Mouse (Mus musculus): ENCODE results near the gene Ptpn5. TPM values are rescaled to one million over a fixed set of nuclear protein-coding genes. Genes with fewer than 3 reads are reported as not detected.

Ptpn5 gene
- polyA plus RNA-seq, 1 experiment from 2014 or later: 162 TPM

DNA sequence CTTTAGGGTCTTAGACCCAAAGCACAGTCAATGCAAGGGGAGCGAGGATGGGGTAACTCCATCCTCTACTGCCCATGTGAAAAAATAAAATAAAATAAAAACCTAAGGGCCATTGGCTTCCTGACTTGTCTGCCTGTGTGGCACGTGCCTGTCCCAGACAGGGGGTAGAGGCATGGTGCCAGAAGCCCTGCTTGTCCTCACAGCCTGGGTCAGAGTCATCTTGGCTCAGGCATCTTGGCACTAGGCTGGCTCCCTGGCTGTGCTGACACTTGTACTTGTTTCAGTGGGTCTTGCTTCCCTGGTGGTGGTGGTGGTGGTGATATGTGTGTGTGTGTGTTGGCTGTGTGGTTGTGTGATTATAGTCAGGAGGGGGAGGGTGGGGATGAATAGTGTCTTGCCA lies 78.8 kb downstream of the Ptpn5 start:
- H3K4me3 ChIP-seq (replicated peaks; ENCODE audit: low read length): no peak overlapping the region
- H3K9ac ChIP-seq: no peak overlapping the region
- WGBS: 78% methylated on average over 2 of the region's 2 CpGs
- H3K27me3 ChIP-seq (ENCODE audit: control insufficient read depth, insufficient read depth, low read length): no peaks in the 10 kb centered on the region
- no peak for ATAC-seq (ENCODE audit: low FRiP score)
- H3K4me2 ChIP-seq (replicated peaks): no peak overlapping the region
- DNase-seq (ENCODE audit: low spot score): no peak
- no peak overlapping the region for H3K27ac ChIP-seq
- peaks cover 8% of the 10 kb centered on the region for H3K36me3 ChIP-seq (replicated peaks; ENCODE audit: control insufficient read depth, insufficient read depth)
- H3K4me1 ChIP-seq (replicated peaks; ENCODE audit: control insufficient read depth, insufficient read depth, low read length): peaks cover 15% of the 10 kb centered on the region; the same call in 1 of the 2 replicates
- H3K9me3 ChIP-seq (ENCODE audit: control insufficient read depth, low read length): no peaks in the 10 kb centered on the region

DNA sequence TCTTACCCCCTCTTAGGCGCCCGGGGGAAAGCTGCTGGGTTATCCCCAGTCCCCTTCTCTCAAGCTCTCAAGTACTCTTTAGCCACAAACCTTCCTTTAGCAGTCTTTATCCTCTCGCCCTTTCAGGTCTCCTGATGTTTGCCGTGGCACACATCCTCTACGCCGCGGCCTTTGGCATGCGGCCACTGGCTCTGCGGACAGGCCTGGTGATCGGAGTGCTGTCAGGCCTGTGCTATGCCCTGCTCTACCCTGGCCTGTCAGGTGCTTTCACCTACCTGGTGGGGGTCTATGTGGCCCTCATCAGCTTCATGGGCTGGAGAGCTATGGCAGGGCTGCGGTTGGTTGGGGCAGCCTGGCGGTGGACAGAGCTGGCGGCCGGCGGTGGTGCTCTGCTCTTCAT lies 80.2 kb downstream of the Ptpn5 start:
- Histone ChIP-seq H3K4me3 (replicated peaks; ENCODE audit: low read length) (no peak overlapping the region), H3K9ac (no peak overlapping the region), H3K27me3 (ENCODE audit: control insufficient read depth, insufficient read depth, low read length) (no peaks in the 10 kb centered on the region), H3K9me3 (ENCODE audit: control insufficient read depth, low read length) (no peaks in the 10 kb centered on the region), H3K4me1 (replicated peaks; ENCODE audit: control insufficient read depth, insufficient read depth, low read length) (peaks cover 15% of the 10 kb centered on the region; the same call in 1 of the 2 replicates), H3K27ac (no peak overlapping the region), H3K4me2 (replicated peaks) (no peak overlapping the region), H3K36me3 (replicated peaks; ENCODE audit: control insufficient read depth, insufficient read depth) (peaks cover 8% of the 10 kb centered on the region)
- 90% methylated on average over 15 of the region's 15 CpGs for WGBS
- ATAC-seq (ENCODE audit: low FRiP score) (no peak), DNase-seq (ENCODE audit: low spot score) (no peak)

DNA sequence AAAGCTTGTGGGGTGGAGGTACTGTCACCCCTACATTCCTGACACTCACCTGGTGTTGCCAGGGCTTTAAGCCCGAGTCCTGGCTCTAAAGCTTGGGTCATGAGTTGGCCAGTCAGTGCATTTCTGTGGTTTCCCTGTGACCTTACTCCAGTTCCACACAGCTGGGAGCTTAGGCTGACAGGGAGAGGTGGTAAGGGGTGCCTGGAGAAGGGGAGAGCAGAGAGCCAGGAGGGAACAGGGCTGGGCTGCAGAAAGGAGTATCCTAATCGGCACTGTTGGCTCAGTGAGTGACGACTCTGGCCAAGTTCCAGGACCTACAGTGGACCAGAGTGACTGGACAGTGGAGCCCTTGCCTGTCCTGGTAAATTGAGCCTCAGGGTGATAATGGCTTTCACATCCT lies 81.2 kb downstream of the Ptpn5 start:
- peaks cover 15% of the 10 kb centered on the region; the same call in 1 of the 2 replicates for H3K4me1 ChIP-seq (replicated peaks; ENCODE audit: control insufficient read depth, insufficient read depth, low read length)
- H3K27me3 ChIP-seq (ENCODE audit: control insufficient read depth, insufficient read depth, low read length): no peaks in the 10 kb centered on the region
- H3K27ac ChIP-seq: 0 out of 2 replicates have a peak overlapping the region, but pooled peaks have one; percentile 61
- no peak for DNase-seq (ENCODE audit: low spot score)
- WGBS: 53% methylated on average over 3 of the region's 3 CpGs
- ATAC-seq (ENCODE audit: low FRiP score): no peak
- H3K4me3 ChIP-seq (replicated peaks; ENCODE audit: low read length): no peak overlapping the region
- no peaks in the 10 kb centered on the region for H3K9me3 ChIP-seq (ENCODE audit: control insufficient read depth, low read length)
- peaks cover 8% of the 10 kb centered on the region for H3K36me3 ChIP-seq (replicated peaks; ENCODE audit: control insufficient read depth, insufficient read depth)
- peak overlapping the region; percentile 29; the same call in 1 of the 2 replicates for H3K9ac ChIP-seq
- H3K4me2 ChIP-seq (replicated peaks): peak overlapping the region; percentile 74

- Histone ChIP-seq H3K4me1 (replicated peaks; ENCODE audit: control insufficient read depth, insufficient read depth, low read length) (peaks cover 15% of the 10 kb centered on the region; the same call in 1 of the 2 replicates), H3K36me3 (replicated peaks; ENCODE audit: control insufficient read depth, insufficient read depth) (peaks cover 8% of the 10 kb centered on the region), H3K9ac (peak overlapping the region; percentile 82), H3K4me3 (replicated peaks; ENCODE audit: low read length) (peak overlapping the region; percentile 74), H3K4me2 (replicated peaks) (peak overlapping the region; percentile 74), H3K27me3 (ENCODE audit: control insufficient read depth, insufficient read depth, low read length) (no peaks in the 10 kb centered on the region), H3K27ac (peak overlapping the region; percentile 92; the same call in 1 of the 2 replicates), H3K9me3 (ENCODE audit: control insufficient read depth, low read length) (no peaks in the 10 kb centered on the region)
- DNase-seq (ENCODE audit: low spot score): no peak
- 28% methylated on average over 1 of the region's 2 CpGs for WGBS
- no peak for ATAC-seq (ENCODE audit: low FRiP score)
These were observed 81.9 kb downstream of the Ptpn5 start for GRCm38 (mm10) chr7:47051404-47052151.

DNA sequence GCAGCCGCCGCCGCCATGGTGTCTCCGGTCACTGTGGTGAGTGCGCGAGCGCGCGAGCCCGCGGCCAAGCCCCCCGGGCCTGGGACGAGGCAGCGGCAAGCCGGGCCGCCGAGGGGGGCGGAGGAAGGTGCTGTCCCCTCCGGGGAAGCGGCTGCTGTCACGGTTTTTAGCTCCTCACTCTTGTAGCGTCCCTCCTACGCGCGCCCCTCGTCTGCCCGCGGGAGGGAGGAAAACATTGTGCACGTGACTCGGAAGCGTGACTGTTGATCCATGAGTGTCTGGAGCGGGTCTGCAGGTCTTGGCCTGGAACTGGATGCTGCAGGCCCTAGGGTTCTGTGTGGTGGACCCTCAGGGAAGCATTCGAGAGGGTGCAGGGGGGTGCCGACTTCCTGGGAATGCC lies 82.7 kb downstream of the Ptpn5 start:
- H3K4me3 ChIP-seq (replicated peaks; ENCODE audit: low read length): peak overlapping the region; percentile 74
- WGBS: under 1% methylated on average over 29 of the region's 34 CpGs
- peak overlapping the region; percentile 74 for H3K4me2 ChIP-seq (replicated peaks)
- peak overlapping the region; percentile 92 for H3K27ac ChIP-seq
- H3K27me3 ChIP-seq (ENCODE audit: control insufficient read depth, insufficient read depth, low read length): no peaks in the 10 kb centered on the region
- peaks cover 15% of the 10 kb centered on the region; the same call in 1 of the 2 replicates for H3K4me1 ChIP-seq (replicated peaks; ENCODE audit: control insufficient read depth, insufficient read depth, low read length)
- H3K9ac ChIP-seq: peak overlapping the region; percentile 82
- no peaks in the 10 kb centered on the region for H3K9me3 ChIP-seq (ENCODE audit: control insufficient read depth, low read length)
- ATAC-seq (ENCODE audit: low FRiP score) (peak; percentile 75), DNase-seq (ENCODE audit: low spot score) (peak; percentile 44)
- H3K36me3 ChIP-seq (replicated peaks; ENCODE audit: control insufficient read depth, insufficient read depth): peaks cover 8% of the 10 kb centered on the region

DNA sequence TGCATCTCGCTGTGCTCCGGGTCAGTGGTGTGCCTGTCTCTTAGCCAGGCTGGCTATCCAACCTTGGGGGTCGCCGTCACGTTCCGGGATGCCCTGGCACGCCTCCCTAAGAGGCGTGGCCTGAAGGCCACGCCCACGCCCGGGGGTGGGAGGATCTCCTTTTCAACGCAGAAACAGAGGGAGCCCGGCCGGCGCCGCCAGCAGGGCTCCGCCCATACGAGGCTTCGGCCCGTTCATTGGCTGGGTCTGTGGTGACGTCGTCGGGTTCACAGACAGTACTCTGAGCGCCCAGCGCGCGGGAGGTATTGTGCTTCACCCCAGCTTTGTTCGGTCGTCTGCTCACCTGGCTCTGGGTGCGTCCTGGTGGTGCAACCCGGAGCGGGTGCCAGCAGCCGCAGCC lies 83.1 kb downstream of the Ptpn5 start, which contains the start of gene Tmem86a:
Tmem86a (plus strand) TSS at position 236 of the 400 bp plus-strand sequence.
- H3K27ac ChIP-seq: peak within 1 kb of the TSS; percentile 92
- H3K36me3 ChIP-seq (replicated peaks; ENCODE audit: control insufficient read depth, insufficient read depth): peaks cover 8% of the 10 kb centered on the region
- peak within 1 kb of the TSS; percentile 74 for H3K4me2 ChIP-seq (replicated peaks)
- H3K9me3 ChIP-seq (ENCODE audit: control insufficient read depth, low read length): no peaks in the 10 kb centered on the region
- ATAC-seq (ENCODE audit: low FRiP score) (peak; percentile 99), DNase-seq (ENCODE audit: low spot score) (peak; percentile 97)
- H3K4me1 ChIP-seq (replicated peaks; ENCODE audit: control insufficient read depth, insufficient read depth, low read length): peaks cover 15% of the 10 kb centered on the region; the same call in 1 of the 2 replicates
- H3K9ac ChIP-seq: peak within 1 kb of the TSS; percentile 82
- H3K4me3 ChIP-seq (replicated peaks; ENCODE audit: low read length): peak within 1 kb of the TSS; percentile 74
- WGBS: 0% methylated on average over 32 of the region's 33 CpGs
- H3K27me3 ChIP-seq (ENCODE audit: control insufficient read depth, insufficient read depth, low read length): no peaks in the 10 kb centered on the region

- no peaks in the 10 kb centered on the region for H3K27me3 ChIP-seq (ENCODE audit: control insufficient read depth, insufficient read depth, low read length)
- H3K36me3 ChIP-seq (replicated peaks; ENCODE audit: control insufficient read depth, insufficient read depth): no peaks in the 10 kb centered on the region
- no peak overlapping the region for H3K4me2 ChIP-seq (replicated peaks)
- no peak overlapping the region for H3K9ac ChIP-seq
- peaks cover 4% of the 10 kb centered on the region; the same call in 1 of the 2 replicates for H3K4me1 ChIP-seq (replicated peaks; ENCODE audit: control insufficient read depth, insufficient read depth, low read length)
- ATAC-seq (ENCODE audit: low FRiP score) (no peak), DNase-seq (ENCODE audit: low spot score) (no peak)
- WGBS: 56% methylated on average over 6 of the region's 6 CpGs
- H3K9me3 ChIP-seq (ENCODE audit: control insufficient read depth, low read length): no peaks in the 10 kb centered on the region
- H3K27ac ChIP-seq: 0 out of 2 replicates have a peak overlapping the region, but pooled peaks have one; percentile 9
- H3K4me3 ChIP-seq (replicated peaks; ENCODE audit: low read length): no peak overlapping the region
These were observed 90.5 kb downstream of the Ptpn5 start for GRCm38 (mm10) chr7:47042823-47043490.

DNA sequence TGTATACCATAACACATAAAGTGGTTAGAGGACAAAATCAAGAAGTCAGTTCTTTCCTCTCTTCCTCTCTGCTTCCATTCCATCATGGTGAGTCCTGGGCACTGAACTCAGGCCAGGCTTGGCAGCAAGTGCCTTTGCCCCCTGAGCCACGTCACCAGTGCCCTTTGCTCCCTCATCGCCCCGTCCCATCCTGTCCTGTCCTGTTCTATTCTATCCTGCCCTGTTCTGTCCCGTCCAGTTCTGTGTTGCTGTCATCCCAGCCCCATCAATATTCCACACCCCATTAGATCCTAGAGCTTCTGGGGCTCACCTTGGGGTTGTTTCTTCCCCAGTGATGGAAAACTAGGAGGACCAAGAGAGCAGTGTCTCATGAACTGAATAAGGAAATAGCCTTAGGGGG lies 91.4 kb downstream of the Ptpn5 start:
- peaks cover 4% of the 10 kb centered on the region; the same call in 1 of the 2 replicates for H3K4me1 ChIP-seq (replicated peaks; ENCODE audit: control insufficient read depth, insufficient read depth, low read length)
- ATAC-seq (ENCODE audit: low FRiP score) (no peak), DNase-seq (ENCODE audit: low spot score) (no peak)
- no peak overlapping the region for H3K4me3 ChIP-seq (replicated peaks; ENCODE audit: low read length)
- no peak overlapping the region for H3K27ac ChIP-seq
- no peaks in the 10 kb centered on the region for H3K9me3 ChIP-seq (ENCODE audit: control insufficient read depth, low read length)
- WGBS: 61% methylated on average over 4 of the region's 4 CpGs
- H3K27me3 ChIP-seq (ENCODE audit: control insufficient read depth, insufficient read depth, low read length): no peaks in the 10 kb centered on the region
- H3K9ac ChIP-seq: no peak overlapping the region
- H3K36me3 ChIP-seq (replicated peaks; ENCODE audit: control insufficient read depth, insufficient read depth): no peaks in the 10 kb centered on the region
- no peak overlapping the region for H3K4me2 ChIP-seq (replicated peaks)

DNA sequence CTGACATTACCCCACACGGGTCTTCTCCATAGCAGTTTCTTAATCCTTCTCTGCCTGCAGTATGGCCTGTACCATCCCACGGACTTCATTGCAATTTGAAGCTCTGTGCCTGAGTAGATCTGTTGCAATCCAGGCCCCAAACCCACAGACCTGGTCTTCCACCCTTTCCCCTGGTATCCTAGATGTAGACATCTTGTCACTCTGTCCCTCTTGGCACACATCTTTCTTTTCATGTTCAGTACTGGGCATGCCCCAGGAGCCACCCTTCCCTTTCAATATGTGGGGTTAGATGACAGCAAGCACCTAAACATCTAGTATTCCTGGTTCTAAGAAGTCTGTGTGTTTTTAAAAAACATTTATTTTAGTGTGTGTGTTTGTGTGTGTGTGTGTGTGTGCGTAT lies 91.8 kb downstream of the Ptpn5 start:
- no peak for DNase-seq (ENCODE audit: low spot score)
- ATAC-seq (ENCODE audit: low FRiP score): no peak
- Histone ChIP-seq H3K4me3 (replicated peaks; ENCODE audit: low read length) (no peak overlapping the region), H3K27ac (no peak overlapping the region), H3K27me3 (ENCODE audit: control insufficient read depth, insufficient read depth, low read length) (no peaks in the 10 kb centered on the region), H3K4me1 (replicated peaks; ENCODE audit: control insufficient read depth, insufficient read depth, low read length) (peaks cover 4% of the 10 kb centered on the region; the same call in 1 of the 2 replicates), H3K9ac (no peak overlapping the region), H3K9me3 (ENCODE audit: control insufficient read depth, low read length) (no peaks in the 10 kb centered on the region), H3K4me2 (replicated peaks) (no peak overlapping the region), H3K36me3 (replicated peaks; ENCODE audit: control insufficient read depth, insufficient read depth) (no peaks in the 10 kb centered on the region)
- WGBS: 90% methylated on average over 3 of the region's 3 CpGs
